Mouse (Mus musculus) heart, embryonic 12.5 days (tissue): ENCODE data around the gene Atad2b. TPM values are rescaled to one million over a fixed set of nuclear protein-coding genes. Genes with fewer than 3 reads are reported as not detected.
"Not testable (repeated sequence)": the region's sequence is repeated elsewhere in the genome, so short reads cannot be mapped to it uniquely, and the experiment has no call there.

Experiments used
- ATAC-seq: fragments of 200-750 bp; cut with Nextera tagmentation; 2 replicates; pipeline ENCODE4 v1.8.0; 2017; ENCODE audit warnings: moderate TSS enrichment, moderate library complexity; ENCODE audit not compliant: insufficient number of reproducible peaks, low FRiP score
- H3K27ac ChIP-seq: fragments of 300-500 bp; sonication (generic); 2 replicates; pipeline ENCODE4 v1.5.1; 2016; ENCODE audit warnings: mild to moderate bottlenecking, moderate library complexity; ENCODE audit not compliant: poor library complexity, severe bottlenecking
- H3K27me3 ChIP-seq: fragments of 300-500 bp; sonication (generic); replicated peaks from 2 replicates; pipeline ENCODE4 v1.6.1; 2016; ENCODE audit warnings: mild to moderate bottlenecking, moderate library complexity
- H3K36me3 ChIP-seq: fragments of 300-500 bp; sonication (generic); 2 replicates; pipeline ENCODE4 v1.6.1; 2016; ENCODE audit warnings: mild to moderate bottlenecking, moderate library complexity
- H3K4me1 ChIP-seq: fragments of 300-500 bp; sonication (generic); replicated peaks from 2 replicates; pipeline ENCODE4 v1.6.1; 2016; ENCODE audit warnings: mild to moderate bottlenecking
- H3K4me2 ChIP-seq: fragments of 300-500 bp; sonication (generic); 2 replicates; pipeline ENCODE4 v1.6.1; 2016; ENCODE audit warnings: mild to moderate bottlenecking, moderate library complexity
- H3K4me3 ChIP-seq: fragments of 300-500 bp; sonication (generic); 2 replicates; pipeline ENCODE4 v1.5.1; 2016; ENCODE audit warnings: mild to moderate bottlenecking
- H3K9ac ChIP-seq: fragments of 300-500 bp; sonication (generic); 2 replicates; pipeline ENCODE4 v1.6.1; 2016; ENCODE audit warnings: mild to moderate bottlenecking, moderate library complexity
- H3K9me3 ChIP-seq: fragments of 300-500 bp; sonication (generic); replicated peaks from 2 replicates; pipeline ENCODE4 v1.6.1; 2016; ENCODE audit warnings: mild to moderate bottlenecking, moderate library complexity
- WGBS: fragments of 180-500 bp; shearing (Covaris S2); methylation state at CpG from one replicate; pipeline ENCODE4 v1.1.7; 2016; 5-methylcytosine and 5-hydroxymethylcytosine counted together
- polyA plus RNA-seq: library from polyadenylated mRNA; unstranded; fragments of >200 nt; fragmentation: Nextera tagmentation; extraction: Ambion mirVana; gene quantifications from 2 replicates; pipeline ENCODE4 v1.2.1, GENCODE M21; 2016

Atad2b gene
- polyA plus RNA-seq, 1 experiment from 2014 or later = 13.0 TPM

DNA sequence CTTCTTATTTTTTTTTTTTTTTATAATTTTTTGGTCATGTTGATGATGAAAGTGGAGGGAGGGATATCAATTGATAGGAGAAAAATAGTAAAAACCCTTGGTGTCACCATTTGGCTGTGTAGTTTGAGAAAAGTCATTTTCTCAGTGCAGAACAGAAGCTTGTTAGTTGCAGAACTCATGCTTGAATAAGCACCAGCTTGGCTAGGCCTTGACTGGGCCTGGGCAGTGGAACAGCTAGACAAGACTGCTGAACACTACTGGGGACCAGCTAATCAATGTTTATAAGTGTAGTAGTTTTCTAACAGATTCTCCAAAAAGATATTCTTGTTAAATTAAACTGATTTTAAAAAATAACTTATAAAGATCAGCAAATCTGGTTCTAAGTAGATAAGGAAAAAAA is 79.8 kb downstream of the Atad2b start:
- no peak for ATAC-seq
- Histone ChIP-seq H3K27ac (no peak overlapping the region), H3K4me1 (no peaks in the 10 kb centered on the region), H3K9me3 (no peaks in the 10 kb centered on the region), H3K9ac (no peak overlapping the region), H3K27me3 (no peaks in the 10 kb centered on the region), H3K36me3 (0 out of 2 replicates have a peak, but pooled peaks cover under 1% of the 10 kb centered on the region), H3K4me3 (no peak overlapping the region), H3K4me2 (no peak overlapping the region)

GRCm38 (mm10) chr12:5005338-5005737 is 88.2 kb downstream of the Atad2b start:
- no peaks in the 10 kb centered on the region for H3K9me3 ChIP-seq
- H3K4me3 ChIP-seq = no peak overlapping the region
- no peaks in the 10 kb centered on the region for H3K4me1 ChIP-seq
- H3K27me3 ChIP-seq = no peaks in the 10 kb centered on the region
- peaks cover 12% of the 10 kb centered on the region for H3K36me3 ChIP-seq
- ATAC-seq = no peak
- H3K27ac ChIP-seq = no peak overlapping the region
- whole genome bisulfite sequencing = 89% methylated on average over 3 of the region's 3 CpGs
- H3K9ac ChIP-seq = no peak overlapping the region
- no peak overlapping the region for H3K4me2 ChIP-seq

- WGBS = 77% methylated on average over 3 of the region's 3 CpGs
- H3K36me3 ChIP-seq = peaks cover 14% of the 10 kb centered on the region
- H3K27me3 ChIP-seq, H3K27ac ChIP-seq, H3K9me3 ChIP-seq, ATAC-seq, H3K9ac ChIP-seq, H3K4me3 ChIP-seq, H3K4me1 ChIP-seq, H3K4me2 ChIP-seq: not testable (repeated sequence)
These were observed 88.6 kb downstream of the Atad2b start for GRCm38 (mm10) chr12:5005776-5006175.

GRCm38 (mm10) chr12:5008638-5009037 is 91.5 kb downstream of the Atad2b start:
- not testable (repeated sequence) for H3K4me1 ChIP-seq, H3K27ac ChIP-seq, H3K4me3 ChIP-seq, H3K9ac ChIP-seq, H3K9me3 ChIP-seq, H3K4me2 ChIP-seq, H3K27me3 ChIP-seq, ATAC-seq
- 56% methylated on average over 2 of the region's 2 CpGs for WGBS
- H3K36me3 ChIP-seq = peaks cover 18% of the 10 kb centered on the region

DNA sequence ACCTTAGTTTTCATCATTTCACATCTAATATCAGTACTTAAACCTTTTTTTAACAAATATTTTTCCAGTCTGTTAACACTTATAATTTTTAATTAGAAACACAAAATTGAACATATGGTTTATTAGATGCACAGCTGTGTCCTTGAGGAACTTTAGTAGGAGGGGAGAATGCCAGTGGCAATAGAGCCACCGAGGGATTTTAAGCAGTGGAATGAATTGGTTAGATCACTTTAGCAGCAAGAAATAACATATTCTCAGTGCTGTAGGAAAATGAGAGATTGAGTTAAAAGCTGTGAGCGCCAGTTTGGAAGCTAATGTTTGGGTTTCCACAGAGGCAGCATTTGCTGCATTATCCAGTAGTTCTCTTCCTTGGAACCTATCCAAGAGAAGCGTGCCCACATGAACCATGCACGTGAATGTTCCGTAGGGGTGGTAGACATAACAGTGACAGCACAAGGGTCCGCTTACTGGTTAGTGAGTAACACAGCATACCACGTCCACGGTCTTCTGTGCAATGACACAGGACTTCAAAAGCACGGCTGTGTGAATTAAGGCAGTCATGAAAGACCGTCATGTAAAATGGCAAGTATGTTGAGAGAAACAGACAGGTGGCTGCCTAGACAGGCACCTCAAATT is 108.2 kb downstream of the Atad2b start:
- WGBS = 92% methylated on average over 10 of the region's 10 CpGs
- no peak for ATAC-seq
- H3K4me3 ChIP-seq = no peak overlapping the region
- no peaks in the 10 kb centered on the region for H3K4me1 ChIP-seq
- H3K36me3 ChIP-seq = peaks cover 25% of the 10 kb centered on the region
- no peak overlapping the region for H3K27ac ChIP-seq
- no peak overlapping the region for H3K9ac ChIP-seq
- H3K4me2 ChIP-seq = no peak overlapping the region
- H3K9me3 ChIP-seq = no peaks in the 10 kb centered on the region
- H3K27me3 ChIP-seq = no peaks in the 10 kb centered on the region

DNA sequence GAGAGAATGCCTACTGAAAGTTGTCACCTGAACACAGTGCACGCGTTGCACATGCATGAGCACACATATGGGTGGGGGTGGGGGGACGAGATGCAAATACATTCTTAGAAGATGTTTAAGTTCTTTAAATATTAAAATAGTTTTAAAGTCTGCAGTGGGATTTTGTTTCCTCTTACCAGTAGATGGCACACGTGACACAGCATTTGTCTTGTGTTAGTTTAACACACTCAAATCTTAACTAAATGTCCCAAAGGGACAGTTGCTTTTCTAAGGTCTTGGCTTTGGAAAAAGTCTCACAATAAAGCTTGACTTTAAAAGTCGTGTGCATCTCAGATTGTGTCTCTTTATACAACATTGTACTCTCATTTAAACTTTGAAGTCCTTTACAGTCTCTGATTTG is 111.9 kb downstream of the Atad2b start:
- Histone ChIP-seq H3K4me3 (no peak overlapping the region), H3K27ac (no peak overlapping the region), H3K9me3 (no peaks in the 10 kb centered on the region), H3K9ac (no peak overlapping the region), H3K36me3 (peaks cover 41% of the 10 kb centered on the region), H3K27me3 (no peaks in the 10 kb centered on the region), H3K4me2 (no peak overlapping the region), H3K4me1 (no peaks in the 10 kb centered on the region)
- WGBS = 80% methylated on average over 5 of the region's 5 CpGs
- ATAC-seq = no peak

DNA sequence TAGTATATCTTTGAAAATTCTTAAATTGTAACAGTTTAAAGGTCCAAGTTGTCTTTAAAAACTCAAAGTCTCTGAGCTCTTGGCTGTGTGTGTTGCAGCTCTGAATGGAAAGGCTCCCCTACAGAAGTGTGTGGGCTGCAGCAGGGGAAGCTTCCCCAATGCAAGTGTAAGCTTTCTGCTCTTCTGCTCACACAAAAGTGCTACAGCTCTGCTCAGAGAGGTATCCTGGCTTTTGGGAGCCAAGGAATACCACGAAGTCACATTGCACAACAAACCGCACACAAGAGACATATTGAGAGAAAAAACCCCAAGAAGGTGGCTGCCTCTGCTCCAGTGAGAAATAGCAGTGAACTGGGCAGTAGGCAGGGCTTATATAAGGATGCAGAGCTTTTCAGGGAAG is 120.9 kb downstream of the Atad2b start:
- no peak overlapping the region for H3K9ac ChIP-seq
- no peaks in the 10 kb centered on the region for H3K9me3 ChIP-seq
- no peak overlapping the region for H3K4me3 ChIP-seq
- no peak overlapping the region for H3K27ac ChIP-seq
- no peaks in the 10 kb centered on the region for H3K27me3 ChIP-seq
- H3K4me2 ChIP-seq = no peak overlapping the region
- no peaks in the 10 kb centered on the region for H3K4me1 ChIP-seq
- peaks cover 58% of the 10 kb centered on the region for H3K36me3 ChIP-seq
- 92% methylated on average over 2 of the region's 2 CpGs for WGBS
- no peak for ATAC-seq

GRCm38 (mm10) chr12:5044141-5044540 is 127.0 kb downstream of the Atad2b start:
- H3K27ac ChIP-seq = no peak overlapping the region

GRCm38 (mm10) chr12:5048104-5048503 is 131.0 kb downstream of the Atad2b start:
- Histone ChIP-seq H3K36me3 (peaks cover 10% of the 10 kb centered on the region), H3K9me3 (peaks cover 26% of the 10 kb centered on the region), H3K27ac (no peak overlapping the region), H3K9ac (no peak overlapping the region), H3K4me3 (no peak overlapping the region), H3K27me3 (no peaks in the 10 kb centered on the region), H3K4me2 (no peak overlapping the region), H3K4me1 (no peaks in the 10 kb centered on the region)
- no peak for ATAC-seq
- 92% methylated on average over 4 of the region's 4 CpGs for WGBS

More at GRCm38 (mm10) chr12:5044141-5044540, 127.0 kb downstream of the Atad2b start:
- Histone ChIP-seq H3K4me3 (no peak overlapping the region), H3K4me1 (no peaks in the 10 kb centered on the region), H3K36me3 (peaks cover 23% of the 10 kb centered on the region), H3K9me3 (peaks cover under 1% of the 10 kb centered on the region; the same call in 1 of the 2 replicates), H3K9ac (no peak overlapping the region), H3K4me2 (no peak overlapping the region), H3K27me3 (no peaks in the 10 kb centered on the region)
- WGBS = 90% methylated on average over 15 of the region's 15 CpGs
- ATAC-seq = no peak

GRCm38 (mm10) chr12:5067590-5067989 is 150.4 kb downstream of the Atad2b start:
- 50% methylated on average over 3 of the region's 3 CpGs for WGBS
- Histone ChIP-seq H3K27me3 (no peaks in the 10 kb centered on the region), H3K4me1 (no peaks in the 10 kb centered on the region), H3K27ac (no peak overlapping the region), H3K9me3 (0 out of 2 replicates have a peak, but pooled peaks cover 6% of the 10 kb centered on the region), H3K9ac (no peak overlapping the region), H3K4me3 (no peak overlapping the region), H3K36me3 (no peaks in the 10 kb centered on the region), H3K4me2 (no peak overlapping the region)
- ATAC-seq = no peak

DNA sequence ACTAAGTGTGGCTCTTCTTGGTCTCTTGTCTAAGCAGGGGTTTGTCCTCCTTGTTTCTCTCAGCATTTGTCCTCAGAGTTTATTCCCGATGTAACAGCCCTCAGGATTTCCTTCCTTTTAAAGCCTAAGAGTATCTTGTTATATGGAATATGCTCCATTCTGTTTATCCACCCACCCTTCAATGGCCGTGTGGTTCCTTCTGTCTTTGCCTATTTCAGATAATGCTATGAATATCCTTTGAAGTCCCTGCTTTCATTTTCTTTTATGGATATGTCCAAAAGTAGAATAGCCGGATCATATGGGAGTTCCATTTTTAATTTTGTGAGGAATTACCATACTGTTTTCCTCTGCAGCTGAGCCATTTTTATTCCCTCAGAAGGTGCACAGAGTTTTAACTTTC is 153.0 kb downstream of the Atad2b start:
- no peak overlapping the region for H3K27ac ChIP-seq
- no peak for ATAC-seq
- H3K4me1 ChIP-seq = 0 out of 2 replicates have a peak, but pooled peaks cover 7% of the 10 kb centered on the region
- no peaks in the 10 kb centered on the region for H3K27me3 ChIP-seq
- H3K9ac ChIP-seq = no peak overlapping the region
- H3K4me2 ChIP-seq = no peak overlapping the region
- 77% methylated on average over 3 of the region's 3 CpGs for WGBS
- H3K36me3 ChIP-seq = no peaks in the 10 kb centered on the region
- no peaks in the 10 kb centered on the region for H3K9me3 ChIP-seq
- no peak overlapping the region for H3K4me3 ChIP-seq

DNA sequence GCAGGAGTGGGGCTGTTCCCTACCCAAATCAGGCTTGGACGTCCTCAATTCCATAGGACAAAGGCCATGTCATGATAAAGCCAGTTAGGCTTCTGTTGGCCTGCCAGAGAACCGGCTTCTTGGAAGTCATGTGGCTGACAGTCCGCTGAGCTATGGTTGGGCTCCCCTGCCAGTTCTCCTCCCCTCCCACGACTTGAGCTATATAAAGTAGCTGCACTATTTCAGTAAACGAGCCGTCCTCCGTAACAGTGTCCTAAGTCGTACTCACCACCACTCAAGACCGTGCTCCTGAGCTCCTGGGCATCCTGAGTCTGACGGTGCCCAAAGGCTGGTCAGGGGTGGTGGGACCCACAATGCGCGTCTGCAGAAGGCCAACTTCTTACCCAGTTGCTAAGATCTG is 156.0 kb downstream of the Atad2b start:
- no peaks in the 10 kb centered on the region for H3K27me3 ChIP-seq
- peak overlapping the region; percentile 45 for H3K4me2 ChIP-seq
- no peaks in the 10 kb centered on the region for H3K9me3 ChIP-seq
- H3K4me3 ChIP-seq = no peak overlapping the region
- no peak overlapping the region for H3K9ac ChIP-seq
- H3K4me1 ChIP-seq = 0 out of 2 replicates have a peak, but pooled peaks cover 7% of the 10 kb centered on the region
- H3K27ac ChIP-seq = no peak overlapping the region
- no peak for ATAC-seq
- H3K36me3 ChIP-seq = no peaks in the 10 kb centered on the region
- 53% methylated on average over 12 of the region's 12 CpGs for WGBS
